Mouse (Mus musculus): ENCODE measurements at regions not wholly inside any gene's neighbourhood (a gene's known extent, or its start where the extent isn't known, plus 50 kb on each side); places are given as distances from the start of the nearest gene placed in this dataset.
A peak's percentile ranks its signal among the peaks of the same experiment; 100 is the strongest.

GRCm38 (mm10) chr12:106128944-106129724 is 119.1 kb downstream of the Vrk1 start:
- Histone ChIP-seq H3K9ac (replicated peaks) (no peak overlapping the region), H3K4me3 (replicated peaks) (no peak overlapping the region), H3K4me2 (replicated peaks) (no peak overlapping the region), H3K27me3 (no peaks in the 10 kb centered on the region), H3K9me3 (no peaks in the 10 kb centered on the region), H3K4me1 (replicated peaks) (peaks cover 11% of the 10 kb centered on the region), H3K36me3 (no peaks in the 10 kb centered on the region), H3K27ac (peak overlapping the region; percentile 69)
- WGBS = 78% methylated on average over 23 of the region's 23 CpGs
- ATAC-seq = peak; percentile 70; the same call in 1 of the 2 replicates

GRCm38 (mm10) chr12:106130071-106130676 is 120.1 kb downstream of the Vrk1 start:
- no peak for ATAC-seq
- WGBS = 75% methylated on average over 11 of the region's 11 CpGs
- Histone ChIP-seq H3K4me1 (replicated peaks) (peaks cover 10% of the 10 kb centered on the region; the same call in 1 of the 2 replicates), H3K27me3 (no peaks in the 10 kb centered on the region), H3K36me3 (no peaks in the 10 kb centered on the region), H3K4me3 (replicated peaks) (no peak overlapping the region), H3K27ac (peak overlapping the region; percentile 62; the same call in 1 of the 2 replicates), H3K9me3 (no peaks in the 10 kb centered on the region), H3K9ac (replicated peaks) (no peak overlapping the region), H3K4me2 (replicated peaks) (no peak overlapping the region)

- no peak for ATAC-seq
- Histone ChIP-seq H3K4me3 (replicated peaks) (no peak overlapping the region), H3K4me2 (replicated peaks) (no peak overlapping the region), H3K27ac (no peak overlapping the region), H3K9me3 (no peaks in the 10 kb centered on the region), H3K4me1 (replicated peaks) (peaks cover 12% of the 10 kb centered on the region; the same call in 1 of the 2 replicates), H3K9ac (replicated peaks) (no peak overlapping the region), H3K27me3 (no peaks in the 10 kb centered on the region), H3K36me3 (no peaks in the 10 kb centered on the region)
- WGBS = 92% methylated on average over 8 of the region's 8 CpGs
Observed at GRCm38 (mm10) chr12:106132715-106133114, 122.7 kb downstream of the Vrk1 start.

- H3K36me3 ChIP-seq = no peaks in the 10 kb centered on the region
- H3K27me3 ChIP-seq = no peaks in the 10 kb centered on the region
- no peak overlapping the region for H3K27ac ChIP-seq
- H3K4me2 ChIP-seq (replicated peaks) = no peak overlapping the region
- H3K4me1 ChIP-seq (replicated peaks) = peaks cover 25% of the 10 kb centered on the region
- H3K9me3 ChIP-seq = no peaks in the 10 kb centered on the region
- 86% methylated on average over 15 of the region's 15 CpGs for WGBS
- H3K9ac ChIP-seq (replicated peaks) = no peak overlapping the region
- no peak for ATAC-seq
- no peak overlapping the region for H3K4me3 ChIP-seq (replicated peaks)
Observed at GRCm38 (mm10) chr12:106138466-106138865, 128.4 kb downstream of the Vrk1 start.

GRCm38 (mm10) chr12:106139491-106139890 is 129.5 kb downstream of the Vrk1 start:
- peak overlapping the region; percentile 11; the same call in 1 of the 2 replicates for H3K27ac ChIP-seq

GRCm38 (mm10) chr12:106139927-106140326 is 129.9 kb downstream of the Vrk1 start:
- Histone ChIP-seq H3K4me1 (replicated peaks) (peaks cover 25% of the 10 kb centered on the region), H3K4me2 (replicated peaks) (no peak overlapping the region), H3K9ac (replicated peaks) (no peak overlapping the region), H3K4me3 (replicated peaks) (no peak overlapping the region), H3K9me3 (no peaks in the 10 kb centered on the region), H3K27ac (peak overlapping the region; percentile 11; the same call in 1 of the 2 replicates), H3K27me3 (no peaks in the 10 kb centered on the region), H3K36me3 (no peaks in the 10 kb centered on the region)
- ATAC-seq = no peak
- WGBS = 74% methylated on average over 5 of the region's 5 CpGs

More at GRCm38 (mm10) chr12:106139491-106139890, 129.5 kb downstream of the Vrk1 start:
- H3K9me3 ChIP-seq = no peaks in the 10 kb centered on the region
- WGBS = 68% methylated on average over 11 of the region's 11 CpGs
- H3K4me3 ChIP-seq (replicated peaks) = no peak overlapping the region
- no peaks in the 10 kb centered on the region for H3K27me3 ChIP-seq
- no peaks in the 10 kb centered on the region for H3K36me3 ChIP-seq
- no peak overlapping the region for H3K4me2 ChIP-seq (replicated peaks)
- peaks cover 25% of the 10 kb centered on the region for H3K4me1 ChIP-seq (replicated peaks)
- no peak overlapping the region for H3K9ac ChIP-seq (replicated peaks)
- ATAC-seq = no peak

GRCm38 (mm10) chr12:106140671-106141070 is 130.6 kb downstream of the Vrk1 start:
- H3K4me3 ChIP-seq (replicated peaks) = no peak overlapping the region
- H3K4me2 ChIP-seq (replicated peaks) = no peak overlapping the region
- ATAC-seq = no peak
- H3K9me3 ChIP-seq = no peaks in the 10 kb centered on the region
- no peak overlapping the region for H3K27ac ChIP-seq
- no peaks in the 10 kb centered on the region for H3K36me3 ChIP-seq
- no peak overlapping the region for H3K9ac ChIP-seq (replicated peaks)
- 71% methylated on average over 8 of the region's 8 CpGs for WGBS
- H3K4me1 ChIP-seq (replicated peaks) = peaks cover 25% of the 10 kb centered on the region
- H3K27me3 ChIP-seq = no peaks in the 10 kb centered on the region

- Histone ChIP-seq H3K4me1 (replicated peaks) (peaks cover 20% of the 10 kb centered on the region; the same call in 1 of the 2 replicates), H3K4me3 (replicated peaks) (no peak overlapping the region), H3K27ac (no peak overlapping the region), H3K9ac (replicated peaks) (no peak overlapping the region), H3K27me3 (no peaks in the 10 kb centered on the region), H3K9me3 (no peaks in the 10 kb centered on the region), H3K36me3 (no peaks in the 10 kb centered on the region), H3K4me2 (replicated peaks) (no peak overlapping the region)
- WGBS = 50% methylated on average over 3 of the region's 3 CpGs
- ATAC-seq = no peak
Observed at GRCm38 (mm10) chr12:106143548-106143947, 133.5 kb downstream of the Vrk1 start.

- H3K27me3 ChIP-seq = no peaks in the 10 kb centered on the region
- no peaks in the 10 kb centered on the region for H3K4me1 ChIP-seq (replicated peaks)
- H3K9ac ChIP-seq (replicated peaks) = no peak overlapping the region
- H3K36me3 ChIP-seq = no peaks in the 10 kb centered on the region
- 78% methylated on average over 6 of the region's 6 CpGs for WGBS
- no peak overlapping the region for H3K4me3 ChIP-seq (replicated peaks)
- no peaks in the 10 kb centered on the region for H3K9me3 ChIP-seq
- no peak overlapping the region for H3K4me2 ChIP-seq (replicated peaks)
- no peak overlapping the region for H3K27ac ChIP-seq
- ATAC-seq = no peak
Observed at GRCm38 (mm10) chr12:106156837-106157236, 146.8 kb downstream of the Vrk1 start.

- no peak overlapping the region for H3K4me3 ChIP-seq (replicated peaks)
- no peak overlapping the region for H3K4me2 ChIP-seq (replicated peaks)
- no peak overlapping the region for H3K9ac ChIP-seq (replicated peaks)
- no peaks in the 10 kb centered on the region for H3K9me3 ChIP-seq
- no peak for ATAC-seq
- H3K27me3 ChIP-seq = no peaks in the 10 kb centered on the region
- no peaks in the 10 kb centered on the region for H3K36me3 ChIP-seq
- WGBS = 73% methylated on average over 4 of the region's 4 CpGs
- H3K27ac ChIP-seq = no peak overlapping the region
- no peaks in the 10 kb centered on the region for H3K4me1 ChIP-seq (replicated peaks)
Observed at GRCm38 (mm10) chr12:106157827-106158226, 147.8 kb downstream of the Vrk1 start.

GRCm38 (mm10) chr12:106158620-106159019 is 148.6 kb downstream of the Vrk1 start:
- no peak overlapping the region for H3K4me2 ChIP-seq (replicated peaks)
- H3K4me1 ChIP-seq (replicated peaks) = no peaks in the 10 kb centered on the region
- H3K9me3 ChIP-seq = no peaks in the 10 kb centered on the region
- H3K4me3 ChIP-seq (replicated peaks) = no peak overlapping the region
- H3K27me3 ChIP-seq = no peaks in the 10 kb centered on the region
- WGBS = 95% methylated on average over 14 of the region's 14 CpGs
- no peak for ATAC-seq
- H3K9ac ChIP-seq (replicated peaks) = no peak overlapping the region
- no peaks in the 10 kb centered on the region for H3K36me3 ChIP-seq
- no peak overlapping the region for H3K27ac ChIP-seq

GRCm38 (mm10) chr12:106171301-106171700 is 161.3 kb downstream of the Vrk1 start:
- ATAC-seq = no peak
- no peak overlapping the region for H3K4me3 ChIP-seq (replicated peaks)
- H3K9me3 ChIP-seq = no peaks in the 10 kb centered on the region
- H3K36me3 ChIP-seq = no peaks in the 10 kb centered on the region
- no peak overlapping the region for H3K4me2 ChIP-seq (replicated peaks)
- no peak overlapping the region for H3K27ac ChIP-seq
- H3K9ac ChIP-seq (replicated peaks) = no peak overlapping the region
- H3K27me3 ChIP-seq = peaks cover 8% of the 10 kb centered on the region
- peaks cover 38% of the 10 kb centered on the region for H3K4me1 ChIP-seq (replicated peaks)
- WGBS = 67% methylated on average over 5 of the region's 5 CpGs
